In genomic region chr9:43191561-43191960, GRCm38 (mm10) we compare ENCODE assay signal across 28 mouse cellular contexts. TPM values are rescaled to one million over a fixed set of nuclear protein-coding genes. Genes with fewer than 3 reads are reported as not detected.
A peak's percentile ranks its signal among the peaks of the same experiment; 100 is the strongest.
DNase-seq lines count a peak whose midpoint lies in the region; ATAC-seq and TF ChIP-seq lines count a peak whose summit lies in the region.
"Had no signal": no experiment of that assay in that cellular context is flagged by ENCODE, and none has a peak within 500 bp of the region (broad histone marks: within the 10 kb centered on the region; RNA-seq: fewer than 3 reads in every experiment).

No protein-coding gene starts in this region.

- no peak for TF ChIP-seq CTCF in ES-Bruce4 (IDR thresholded peaks at IDR 0.05; ENCODE audit: low read depth, low read length)

- H3K9me3 ChIP-seq in ES-Bruce4 (replicated peaks; ENCODE audit: control insufficient read depth, insufficient read depth, low read length, poor library complexity, severe bottlenecking), result no peaks in the 10 kb centered on the region
- no peaks in the 10 kb centered on the region for H3K9me3 ChIP-seq in midbrain, embryonic 15.5 days
- H3K9me3 ChIP-seq: G1E had no signal

- no peaks in the 10 kb centered on the region for H3K36me3 ChIP-seq in ES-Bruce4 (ENCODE audit: control insufficient read depth, insufficient read depth, low read length, poor library complexity, severe bottlenecking)
- no peaks in the 10 kb centered on the region for H3K36me3 ChIP-seq in midbrain, embryonic 15.5 days (replicated peaks)
- H3K36me3 ChIP-seq: G1E had no signal

- intact Hi-C loops in heart, postnatal 25 days (cut with DNase I), result no loop called here

- no peak overlapping the region for H3K9ac ChIP-seq in ES-Bruce4 (ENCODE audit: low read depth, poor library complexity, severe bottlenecking)
- H3K9ac ChIP-seq in midbrain, embryonic 15.5 days, result no peak overlapping the region

- 0 out of 2 replicates have a peak, but pooled peaks have one; percentile 30 for TF ChIP-seq EP300 in ES-Bruce4 (IDR thresholded peaks at IDR 0.05; ENCODE audit: insufficient read depth, low read depth, low read length)

- ATAC-seq in megakaryocyte progenitor cell, adult 5-6 weeks (replicated peaks; ENCODE audit: poor library complexity), result no peak
- no peak for ATAC-seq in midbrain, embryonic 15.5 days (replicated peaks)
- ATAC-seq: activated CD4-positive, CD25-positive, alpha-beta regulatory T cell, adult 4 months; CD4-positive, CD25-positive, alpha-beta regulatory T cell, adult 4 months; Patski had no signal

- WGBS in midbrain, embryonic 15.5 days, result 52% methylated on average over 4 of the region's 4 CpGs

- no peak overlapping the region for H3K4me2 ChIP-seq in midbrain, embryonic 15.5 days

- peak overlapping the region; percentile 67; the same call in 1 of the 2 replicates for H3K27ac ChIP-seq in ES-Bruce4 (ENCODE audit: insufficient read depth, low read length)
- H3K27ac ChIP-seq in midbrain, embryonic 15.5 days, result no peak overlapping the region

- peak; percentile 84 for DNase-seq in ES-CJ7 (ENCODE audit: low read depth, low spot score)
- DNase-seq in R1 (ENCODE audit: low read depth, low spot score), result peak; percentile 75
- DNase-seq in ZHBTc4 (ENCODE audit: low read depth, low spot score), result peak; percentile 76
- no peak for DNase-seq in urinary bladder, postnatal 14 days (ENCODE audit: low spot score)
- DNase-seq in heart, postnatal 25 days (ENCODE audit: low spot score), result no peak
- DNase-seq: adrenal gland, adult 2 months; adrenal gland, adult 8-10 months; adrenal gland, postnatal 10 days; adrenal gland, postnatal 14 days; adrenal gland, postnatal 25 days; adrenal gland, postnatal 36 days; B cell, adult 2 months; cerebellum, adult 11 months; cerebellum, adult 11-12 months; cerebellum, adult 18-20 months; cerebellum, adult 2 months; cerebellum, adult 8-10 months; cerebellum, adult 9-10 months had no signal

- H3K4me3 ChIP-seq in ES-Bruce4 (ENCODE audit: low read depth, low read length), result no peak overlapping the region
- no peak overlapping the region for H3K4me3 ChIP-seq in midbrain, embryonic 15.5 days

- H3K4me1 ChIP-seq in ES-Bruce4 (ENCODE audit: control insufficient read depth, insufficient read depth, low read length), result peaks cover 25% of the 10 kb centered on the region
- peaks cover 16% of the 10 kb centered on the region for H3K4me1 ChIP-seq in midbrain, embryonic 15.5 days

- TF ChIP-seq POLR2A in ES-Bruce4 (IDR thresholded peaks at IDR 0.05; ENCODE audit: insufficient read depth, low read length), result no peak

- H3K27me3 ChIP-seq in ES-Bruce4 (ENCODE audit: control insufficient read depth, insufficient read depth, low read length, poor library complexity, severe bottlenecking), result no peaks in the 10 kb centered on the region
- no peaks in the 10 kb centered on the region for H3K27me3 ChIP-seq in midbrain, embryonic 15.5 days (replicated peaks)

RNA-seq across cellular contexts. Expression of gene Pou2f3, which starts 18.6 kb away (rescaled TPM):
- 2.4 and 2.9 TPM in 2 replicates for polyA plus RNA-seq in ES-Bruce4 (2011; ENCODE audit: insufficient read depth, insufficient read length, low read depth, missing spikeins)
- not detected in 2 replicates for total RNA-seq in megakaryocyte progenitor cell, adult 5-6 weeks (2015)
- total RNA-seq in megakaryocyte progenitor cell, adult 5-6 weeks (2017), result not detected in 2 replicates
- total RNA-seq in heart, postnatal 25 days (2021), result under 1 TPM in 1 of 2 experiments, not detected in 1; 0.11 TPM
- 0.08 and 0.14 TPM in 2 replicates for polyA plus RNA-seq in midbrain, embryonic 15.5 days (2015; fragmentation: Nextera tagmentation; extraction: Ambion mirVana)
- total RNA-seq: adrenal gland, adult 2 months; adrenal gland, postnatal 10 days; adrenal gland, postnatal 14 days; adrenal gland, postnatal 25 days; adrenal gland, postnatal 36 days; MEL had no signal
- polyA plus RNA-seq: activated CD4-positive, CD25-positive, alpha-beta regulatory T cell, adult 4 months; adrenal gland, adult 2 months; C2C12; CD4-positive, CD25-positive, alpha-beta regulatory T cell, adult 4 months; G1E had no signal

RNA-seq across cellular contexts. Expression of gene Oaf, which starts 48.1 kb away (rescaled TPM):
- polyA plus RNA-seq in ES-Bruce4 (2011; ENCODE audit: insufficient read depth, insufficient read length, low read depth, missing spikeins), result 3.7 and 4.8 TPM in 2 replicates
- total RNA-seq in megakaryocyte progenitor cell, adult 5-6 weeks (2015), result 19.2 and 20.9 TPM in 2 replicates
- total RNA-seq in megakaryocyte progenitor cell, adult 5-6 weeks (2017), result 10.0 and 17.0 TPM in 2 replicates
- 10 to 100 TPM in 1 of 2 experiments, 1 to 10 TPM in 1; 9.4 to 14.8 TPM for total RNA-seq in heart, postnatal 25 days (2021)
- polyA plus RNA-seq in midbrain, embryonic 15.5 days (2015; fragmentation: Nextera tagmentation; extraction: Ambion mirVana), result 5.1 and 6.4 TPM in 2 replicates
- total RNA-seq: CH12.LX had no signal

Comparison
In these comparisons a context has a peak if more than half of its experiments do, and no peak if none do; other contexts are left out.
1. DNase-seq: peak in ES-CJ7 (single experiment), R1 (single experiment) and ZHBTc4 (single experiment); none in urinary bladder, postnatal 14 days (single experiment) and heart, postnatal 25 days (single experiment).